Mouse (Mus musculus) bone marrow, adult 2 months (tissue): ENCODE results near the gene Hydin. TPM values are rescaled to one million over a fixed set of nuclear protein-coding genes. Genes with fewer than 3 reads are reported as not detected.

Experiments used
- H3K27ac ChIP-seq: fragments of 200-500 bp; 2 replicates; pipeline ENCODE4 v1.5.1; 2012; ENCODE audit warnings: low read depth, mild to moderate bottlenecking, control low read depth, inconsistent platforms, low read length; ENCODE audit not compliant: control insufficient read depth, poor library complexity, insufficient read depth
- H3K4me1 ChIP-seq: fragments of 200-500 bp; 2 replicates; pipeline ENCODE4 v1.6.1; 2011; ENCODE audit warnings: low read length; ENCODE audit not compliant: control insufficient read depth, insufficient read depth
- H3K4me3 ChIP-seq: fragments of 200-500 bp; replicated peaks from 2 replicates; pipeline ENCODE3; 2011; ENCODE audit warnings: mild to moderate bottlenecking, low read depth, low read length, control low read depth; ENCODE audit not compliant: control insufficient read depth
- CTCF ChIP-seq: fragments of 200-500 bp; IDR thresholded peaks from 2 replicates; pipeline ENCODE4 v1.5.1; 2011; ENCODE audit warnings: low read length, control low read depth; ENCODE audit not compliant: control insufficient read depth, insufficient read depth
- POLR2A ChIP-seq: fragments of 200-500 bp; IDR thresholded peaks from 2 replicates; pipeline ENCODE4 v1.6.1; 2011; ENCODE audit warnings: low read depth, mild to moderate bottlenecking, control low read depth, low read length, borderline replicate concordance; ENCODE audit not compliant: control insufficient read depth
- WGBS: fragments of 180-500 bp; shearing (Covaris S2); methylation state at CpG from one replicate; pipeline ENCODE4 v1.1.7; 2018; 5-methylcytosine and 5-hydroxymethylcytosine counted together
- polyA plus RNA-seq: library from polyadenylated mRNA; stranded (reverse); fragments of >200 nt; gene quantifications from 2 replicates; pipeline ENCODE4 v1.2.4, GENCODE M21; 2011; ENCODE audit warnings: low replicate concordance; ENCODE audit not compliant: missing spikeins, insufficient read depth, insufficient read length

Gene Hydin
- polyA plus RNA-seq, 1 experiment, result not detected

DNA sequence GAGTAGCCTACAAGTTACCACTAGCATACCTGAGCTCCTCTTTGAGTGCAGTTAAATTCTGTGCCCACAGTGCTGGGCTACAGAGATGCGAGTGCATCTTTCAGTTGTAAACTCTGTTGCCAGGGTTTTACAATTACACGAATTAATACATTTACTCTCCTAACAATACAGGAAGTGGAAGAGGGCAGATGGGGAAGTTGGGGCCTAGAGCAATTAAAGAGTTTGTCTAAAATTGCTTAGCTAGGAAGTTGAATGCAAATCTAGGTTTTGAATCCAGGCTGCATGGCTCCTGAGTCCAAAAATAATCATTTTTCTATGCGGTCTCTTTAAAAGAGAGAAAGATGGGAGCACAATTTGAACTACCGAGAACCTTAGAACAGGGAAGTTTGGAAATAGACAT is 128.9 kb downstream of the Hydin start:
- no peaks in the 10 kb centered on the region for H3K4me1 ChIP-seq
- H3K27ac ChIP-seq, result no peak overlapping the region
- WGBS, result 12% methylated on average over 4 of the region's 4 CpGs
- no peak overlapping the region for H3K4me3 ChIP-seq
- TF ChIP-seq CTCF, result no peak
- no peak for TF ChIP-seq POLR2A

DNA sequence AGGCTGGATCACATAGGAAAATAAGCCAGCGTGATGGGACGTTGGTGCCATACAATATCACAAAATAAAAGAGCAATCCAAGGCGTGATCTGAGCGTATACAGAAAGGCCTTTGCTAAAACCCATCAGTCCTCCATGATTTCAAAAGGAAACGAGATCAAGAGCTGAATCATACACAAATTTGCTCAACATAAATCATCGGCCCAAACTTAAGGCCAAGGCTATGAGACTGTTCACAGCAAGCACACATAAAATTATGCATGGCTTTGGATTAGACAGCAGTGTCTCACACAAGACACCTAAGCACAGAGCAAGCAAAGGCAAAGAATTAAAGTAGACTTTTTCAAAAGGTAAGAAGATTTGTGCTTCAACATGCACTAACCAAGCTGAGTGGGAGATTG is 133.8 kb downstream of the Hydin start:
- Histone ChIP-seq H3K4me1 (no peaks in the 10 kb centered on the region), H3K27ac (no peak overlapping the region), H3K4me3 (no peak overlapping the region)
- WGBS, result 79% methylated on average over 6 of the region's 6 CpGs
- no peak for TF ChIP-seq CTCF
- no peak for TF ChIP-seq POLR2A

- Histone ChIP-seq H3K4me3 (no peak overlapping the region), H3K27ac (no peak overlapping the region), H3K4me1 (no peaks in the 10 kb centered on the region)
- WGBS, result 76% methylated on average over 6 of the region's 6 CpGs
- TF ChIP-seq CTCF (no peak), POLR2A (no peak)
Measured at GRCm38 (mm10) chr8:110402311-110402710, 135.5 kb downstream of the Hydin start.

- Histone ChIP-seq H3K4me1 (no peaks in the 10 kb centered on the region), H3K27ac (no peak overlapping the region), H3K4me3 (no peak overlapping the region)
- 80% methylated on average over 3 of the region's 3 CpGs for WGBS
- no peak for TF ChIP-seq POLR2A
- TF ChIP-seq CTCF, result no peak
Measured at GRCm38 (mm10) chr8:110404516-110404915, 137.7 kb downstream of the Hydin start.

DNA sequence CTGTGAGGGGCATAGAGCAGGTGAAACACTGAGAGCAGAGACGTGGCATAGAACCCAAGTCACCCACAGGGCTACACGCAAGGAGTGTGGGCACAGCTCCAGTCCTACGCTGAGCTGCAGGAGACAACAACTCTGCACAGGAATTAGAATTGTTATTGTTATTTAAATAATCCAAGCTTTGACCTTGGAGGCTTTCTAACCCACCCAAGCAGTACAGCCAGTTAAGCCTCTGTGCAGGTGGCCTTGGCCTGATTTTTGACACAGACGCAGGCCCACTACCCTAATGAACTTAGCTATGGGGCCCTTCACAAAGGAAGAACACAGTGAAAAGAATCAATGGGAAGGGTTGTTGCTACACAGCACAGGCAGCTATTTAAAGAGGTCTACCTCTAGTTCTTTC is 148.3 kb downstream of the Hydin start:
- TF ChIP-seq CTCF (no peak), POLR2A (no peak)
- 84% methylated on average over 4 of the region's 4 CpGs for WGBS
- H3K27ac ChIP-seq, result no peak overlapping the region
- no peak overlapping the region for H3K4me3 ChIP-seq
- H3K4me1 ChIP-seq, result no peaks in the 10 kb centered on the region

DNA sequence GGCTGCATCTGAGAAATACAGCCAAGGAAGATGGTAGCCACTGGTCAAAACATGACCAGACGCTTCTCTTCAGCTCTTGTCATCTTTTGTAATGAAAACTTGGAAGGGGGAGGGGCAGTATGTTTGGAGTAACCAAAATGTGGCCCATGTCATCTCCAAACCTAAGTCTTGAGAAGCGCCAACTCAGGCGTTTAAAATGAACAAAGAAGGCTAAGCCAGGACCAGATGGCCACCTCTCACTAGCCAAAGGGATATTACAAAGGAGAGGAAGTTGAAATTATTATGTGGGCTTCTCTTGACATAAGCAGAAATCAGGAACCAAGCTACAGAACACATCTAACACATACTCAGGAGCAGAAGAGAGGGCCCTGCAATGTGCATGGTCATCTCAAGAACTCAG is 150.2 kb downstream of the Hydin start:
- H3K27ac ChIP-seq, result no peak overlapping the region
- no peaks in the 10 kb centered on the region for H3K4me1 ChIP-seq
- no peak overlapping the region for H3K4me3 ChIP-seq
- TF ChIP-seq CTCF (no peak), POLR2A (no peak)
- WGBS, result 74% methylated on average over 3 of the region's 3 CpGs

- Histone ChIP-seq H3K27ac (no peak overlapping the region), H3K4me3 (no peak overlapping the region), H3K4me1 (no peaks in the 10 kb centered on the region)
- 86% methylated on average over 7 of the region's 7 CpGs for WGBS
- TF ChIP-seq POLR2A, result no peak
- TF ChIP-seq CTCF, result no peak
Measured at GRCm38 (mm10) chr8:110417801-110418200, 151.0 kb downstream of the Hydin start.

DNA sequence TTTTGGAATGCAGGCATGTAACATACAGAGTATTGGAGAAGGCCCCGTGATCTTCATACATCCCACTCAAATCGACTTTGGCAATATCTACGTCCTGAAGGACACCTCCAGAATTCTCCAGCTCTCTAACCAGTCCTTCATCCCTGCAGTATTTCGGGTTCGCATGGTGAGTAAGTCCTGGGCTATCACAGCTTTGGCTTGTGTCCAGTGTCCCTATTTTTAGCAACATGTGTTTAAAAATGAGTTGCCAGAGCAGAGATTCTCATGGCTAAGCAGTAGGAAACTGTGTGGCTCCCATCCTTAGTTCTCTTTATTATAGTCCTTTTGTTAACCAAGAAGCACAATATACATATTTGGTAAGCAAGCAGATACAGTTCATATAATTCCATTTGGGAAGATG is 152.9 kb downstream of the Hydin start:
- no peak overlapping the region for H3K27ac ChIP-seq
- WGBS, result 81% methylated on average over 5 of the region's 5 CpGs
- no peak overlapping the region for H3K4me3 ChIP-seq
- no peaks in the 10 kb centered on the region for H3K4me1 ChIP-seq
- TF ChIP-seq CTCF, result no peak
- TF ChIP-seq POLR2A, result no peak

GRCm38 (mm10) chr8:110420221-110420620 is 153.4 kb downstream of the Hydin start:
- Histone ChIP-seq H3K4me1 (no peaks in the 10 kb centered on the region), H3K4me3 (no peak overlapping the region), H3K27ac (no peak overlapping the region)
- 77% methylated on average over 3 of the region's 3 CpGs for WGBS
- TF ChIP-seq POLR2A, result no peak
- no peak for TF ChIP-seq CTCF
